In genomic region chr13:25932810-25933209, GRCm38 (mm10) we compare ENCODE assay signal across 8 mouse cellular contexts.
A peak's percentile ranks its signal among the peaks of the same experiment; 100 is the strongest.
DNase-seq lines count a peak whose midpoint lies in the region; ATAC-seq and TF ChIP-seq lines count a peak whose summit lies in the region.

No protein-coding gene starts in this region.

- WGBS in heart, embryonic 12.5 days, result 0% methylated on average over 1 of the region's 1 CpGs
- 0% methylated on average over 1 of the region's 1 CpGs for WGBS in cerebellum, adult 2 months
- WGBS in forebrain, embryonic 16.5 days, result 0% methylated on average over 1 of the region's 1 CpGs
- 0% methylated on average over 1 of the region's 1 CpGs for WGBS in intestine, embryonic 16.5 days
- WGBS in midbrain, embryonic 15.5 days, result 2% methylated on average over 1 of the region's 1 CpGs

- no peak overlapping the region for H3K27ac ChIP-seq in heart, embryonic 12.5 days (ENCODE audit: poor library complexity, severe bottlenecking)
- H3K27ac ChIP-seq in cerebellum, adult 2 months (ENCODE audit: insufficient read depth, low read length), result no peak overlapping the region
- peak overlapping the region; percentile 34 for H3K27ac ChIP-seq in forebrain, embryonic 16.5 days (ENCODE audit: low read length)
- H3K27ac ChIP-seq in intestine, embryonic 16.5 days (ENCODE audit: low read length), result no peak overlapping the region
- no peak overlapping the region; the same call in 1 of the 2 replicates for H3K27ac ChIP-seq in left cerebral cortex, adult 2 months
- peak overlapping the region; percentile 82 for H3K27ac ChIP-seq in midbrain, embryonic 15.5 days

- no peak overlapping the region for H3K4me2 ChIP-seq in heart, embryonic 12.5 days
- H3K4me2 ChIP-seq in forebrain, embryonic 16.5 days (ENCODE audit: low read length), result no peak overlapping the region
- no peak overlapping the region for H3K4me2 ChIP-seq in intestine, embryonic 16.5 days (ENCODE audit: low read depth, low read length)
- no peak overlapping the region for H3K4me2 ChIP-seq in midbrain, embryonic 15.5 days

- intact Hi-C loops in left cerebral cortex, adult 2 months (cut with DNase I), result loop anchor here (5.0 kb wide), 1 partner anchor 371 kb away; no protein-coding TSS in a partner anchor

- TF ChIP-seq POLR2A in cerebellum, adult 2 months (IDR thresholded peaks at IDR 0.05; ENCODE audit: borderline replicate concordance, insufficient read depth, low read length), result no peak

- H3K4me3 ChIP-seq in heart, embryonic 12.5 days, result no peak overlapping the region
- H3K4me3 ChIP-seq in cerebellum, adult 2 months (replicated peaks; ENCODE audit: insufficient read depth, low read depth, low read length), result no peak overlapping the region
- no peak overlapping the region for H3K4me3 ChIP-seq in forebrain, embryonic 16.5 days (replicated peaks; ENCODE audit: low read length)
- no peak overlapping the region for H3K4me3 ChIP-seq in intestine, embryonic 16.5 days (ENCODE audit: low read length)
- no peak overlapping the region for H3K4me3 ChIP-seq in left cerebral cortex, adult 2 months
- no peak overlapping the region for H3K4me3 ChIP-seq in midbrain, embryonic 15.5 days

- no peak overlapping the region for H3K9ac ChIP-seq in heart, embryonic 12.5 days
- no peak overlapping the region for H3K9ac ChIP-seq in forebrain, embryonic 16.5 days (replicated peaks; ENCODE audit: low read depth, low read length)
- no peak overlapping the region for H3K9ac ChIP-seq in intestine, embryonic 16.5 days (ENCODE audit: low read depth, low read length)
- H3K9ac ChIP-seq in midbrain, embryonic 15.5 days, result no peak overlapping the region

- TF ChIP-seq CTCF in cerebellum, adult 2 months (IDR thresholded peaks at IDR 0.05; ENCODE audit: borderline replicate concordance, insufficient read depth, low read depth, low read length), result peak; percentile 50; the same call in 1 of the 2 replicates
- peak; percentile 86 for TF ChIP-seq CTCF in left cerebral cortex, adult 2 months (IDR thresholded peaks at IDR 0.05)

- H3K27me3 ChIP-seq in heart, embryonic 12.5 days (replicated peaks), result no peaks in the 10 kb centered on the region
- no peaks in the 10 kb centered on the region for H3K27me3 ChIP-seq in cerebellum, adult 2 months (ENCODE audit: control insufficient read depth, insufficient read depth, low read length)
- no peaks in the 10 kb centered on the region for H3K27me3 ChIP-seq in forebrain, embryonic 16.5 days (replicated peaks; ENCODE audit: control insufficient read depth, insufficient read depth, low read length)
- H3K27me3 ChIP-seq in intestine, embryonic 16.5 days (replicated peaks; ENCODE audit: control insufficient read depth, insufficient read depth, low read length), result no peaks in the 10 kb centered on the region
- H3K27me3 ChIP-seq in midbrain, embryonic 15.5 days (replicated peaks), result no peaks in the 10 kb centered on the region

- H3K9me3 ChIP-seq in heart, embryonic 12.5 days (replicated peaks), result no peaks in the 10 kb centered on the region
- H3K9me3 ChIP-seq in forebrain, embryonic 16.5 days (ENCODE audit: control insufficient read depth, low read length), result no peaks in the 10 kb centered on the region
- no peaks in the 10 kb centered on the region for H3K9me3 ChIP-seq in intestine, embryonic 16.5 days (ENCODE audit: control insufficient read depth, low read length)
- H3K9me3 ChIP-seq in midbrain, embryonic 15.5 days, result no peaks in the 10 kb centered on the region

- DNase-seq in heart, adult 18-20 months, result peak; percentile 21 to 74
- peak; percentile 17 to 23 for DNase-seq in cerebellum, adult 2 months
- peak; percentile 46 to 49 for DNase-seq in left cerebral cortex, adult 2 months (ENCODE audit: extremely low spot score in 1 of 2, low spot score in 2 of 2)
- DNase-seq in testis, postnatal 14 days (ENCODE audit: low spot score), result peak; percentile 4

- peaks cover 6% of the 10 kb centered on the region; the same call in 1 of the 2 replicates for H3K4me1 ChIP-seq in heart, embryonic 12.5 days (replicated peaks)
- H3K4me1 ChIP-seq in cerebellum, adult 2 months (ENCODE audit: control insufficient read depth, insufficient read depth, low read length), result no peaks in the 10 kb centered on the region
- peaks cover 25% of the 10 kb centered on the region for H3K4me1 ChIP-seq in forebrain, embryonic 16.5 days (replicated peaks; ENCODE audit: control insufficient read depth, insufficient read depth, low read length)
- no peaks in the 10 kb centered on the region for H3K4me1 ChIP-seq in intestine, embryonic 16.5 days (ENCODE audit: control insufficient read depth, insufficient read depth, low read length)
- H3K4me1 ChIP-seq in midbrain, embryonic 15.5 days, result peaks cover 30% of the 10 kb centered on the region

- no peak for ATAC-seq in heart, embryonic 12.5 days (ENCODE audit: insufficient number of reproducible peaks, low FRiP score)
- peak; percentile 89 for ATAC-seq in forebrain, embryonic 16.5 days
- ATAC-seq in intestine, embryonic 16.5 days, result 0 out of 2 replicates have a peak, but pooled peaks have one; percentile 42
- peak; percentile 91 for ATAC-seq in midbrain, embryonic 15.5 days (replicated peaks)

- H3K36me3 ChIP-seq in heart, embryonic 12.5 days, result no peaks in the 10 kb centered on the region
- no peaks in the 10 kb centered on the region for H3K36me3 ChIP-seq in forebrain, embryonic 16.5 days (ENCODE audit: control insufficient read depth, insufficient read depth)
- H3K36me3 ChIP-seq in intestine, embryonic 16.5 days (ENCODE audit: control insufficient read depth, insufficient read depth, low read length), result no peaks in the 10 kb centered on the region
- H3K36me3 ChIP-seq in midbrain, embryonic 15.5 days (replicated peaks), result no peaks in the 10 kb centered on the region

Comparison
In these comparisons a context has a peak if more than half of its experiments do, and no peak if none do; other contexts are left out.
1. H3K27ac ChIP-seq: peak in forebrain, embryonic 16.5 days (single experiment) and midbrain, embryonic 15.5 days (single experiment); none in heart, embryonic 12.5 days (single experiment), cerebellum, adult 2 months (single experiment), intestine, embryonic 16.5 days (single experiment) and left cerebral cortex, adult 2 months (single experiment).
2. Peak in every context shown above with its lines, with median percentiles within 50 percentile points of each other: DNase-seq.